Mouse (Mus musculus): ENCODE measurements around the gene Optn. TPM values are rescaled to one million over a fixed set of nuclear protein-coding genes. Genes with fewer than 3 reads are reported as not detected.

Gene Optn
- polyA plus RNA-seq, 1 experiment = 1.8 TPM

DNA sequence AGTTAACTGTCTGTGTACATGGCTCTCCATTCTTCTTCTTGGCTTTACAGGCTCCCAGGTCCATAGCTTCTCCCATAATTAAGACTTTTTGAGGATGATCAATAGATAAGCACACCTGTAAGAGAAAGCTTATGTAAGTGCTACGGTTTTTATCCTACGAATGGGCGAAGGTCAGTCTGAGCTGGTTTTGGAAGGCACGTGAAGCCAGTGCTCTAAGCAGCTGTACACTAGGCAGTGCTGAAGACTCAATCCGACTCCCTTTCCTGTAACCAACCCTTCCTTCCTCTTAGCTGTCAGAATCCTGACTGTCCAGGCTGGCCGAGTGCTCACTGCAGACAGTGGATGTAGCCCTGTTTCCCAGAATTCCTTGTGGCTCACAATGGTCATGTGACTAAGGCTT, 62.6 kb downstream of the Optn start:
- H3K36me3 ChIP-seq (ENCODE audit: control insufficient read depth) = peaks cover 100% of the 10 kb centered on the region
- peaks cover 1% of the 10 kb centered on the region; the same call in 1 of the 2 replicates for H3K4me1 ChIP-seq (ENCODE audit: control insufficient read depth)
- H3K4me3 ChIP-seq (replicated peaks) = no peak overlapping the region
- no peak for TF ChIP-seq TAL1 (IDR thresholded peaks at IDR 0.05; ENCODE audit: low read length)
- TF ChIP-seq GATA1 (IDR thresholded peaks at IDR 0.05; ENCODE audit: low read length) = no peak
- no peaks in the 10 kb centered on the region for H3K9me3 ChIP-seq (ENCODE audit: control insufficient read depth, low read length)
- no peaks in the 10 kb centered on the region for H3K27me3 ChIP-seq (ENCODE audit: control insufficient read depth)

DNA sequence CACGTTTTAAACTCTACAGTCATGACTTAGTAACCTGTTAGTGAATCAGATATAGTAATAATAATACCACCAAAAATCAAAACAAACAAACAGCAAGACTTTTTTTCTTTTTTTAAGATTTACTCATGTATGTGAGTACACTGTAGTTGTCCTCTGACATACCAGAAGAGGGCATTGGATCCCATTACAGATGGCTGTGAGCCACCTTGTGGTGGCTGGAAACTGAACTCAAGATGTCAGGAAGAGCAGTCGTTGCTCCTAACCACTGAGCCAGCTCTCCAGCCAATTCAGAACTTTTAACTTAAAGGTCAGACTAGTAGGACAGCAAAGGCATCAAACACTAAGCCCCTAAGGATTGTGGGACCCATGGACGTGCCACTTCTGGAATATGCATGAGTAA, 64.9 kb downstream of the Optn start:
- no peaks in the 10 kb centered on the region for H3K9me3 ChIP-seq (ENCODE audit: control insufficient read depth, low read length)
- no peak overlapping the region for H3K4me3 ChIP-seq (replicated peaks)
- no peak for TF ChIP-seq GATA1 (IDR thresholded peaks at IDR 0.05; ENCODE audit: low read length)
- no peak for TF ChIP-seq TAL1 (IDR thresholded peaks at IDR 0.05; ENCODE audit: low read length)
- no peaks in the 10 kb centered on the region for H3K27me3 ChIP-seq (ENCODE audit: control insufficient read depth)
- no peaks in the 10 kb centered on the region for H3K4me1 ChIP-seq (ENCODE audit: control insufficient read depth)
- H3K36me3 ChIP-seq (ENCODE audit: control insufficient read depth) = peaks cover 100% of the 10 kb centered on the region

DNA sequence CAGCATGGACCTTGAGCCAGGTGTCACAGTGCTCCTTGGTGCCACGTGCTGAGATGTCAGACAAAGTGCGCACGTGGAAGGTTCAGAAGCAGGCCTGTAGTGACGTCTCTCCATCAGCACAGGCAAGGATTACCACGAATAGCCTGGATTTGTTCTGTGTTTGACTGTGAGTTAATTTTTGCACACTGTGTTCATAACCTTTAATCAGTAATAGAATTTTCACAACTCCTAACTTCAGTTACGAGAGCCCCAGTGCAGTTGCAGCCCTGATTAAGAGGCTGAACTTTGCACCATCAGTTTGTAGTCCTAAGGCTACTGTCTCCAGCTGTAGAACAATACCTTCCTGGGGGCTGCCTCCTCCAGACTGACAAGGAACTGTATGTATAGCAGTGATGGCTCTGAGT, 67.4 kb downstream of the Optn start:
- H3K36me3 ChIP-seq (ENCODE audit: control insufficient read depth) = peaks cover 99% of the 10 kb centered on the region
- H3K4me1 ChIP-seq (ENCODE audit: control insufficient read depth) = no peaks in the 10 kb centered on the region; the same call in 1 of the 2 replicates
- H3K4me3 ChIP-seq (replicated peaks) = no peak overlapping the region
- no peak for TF ChIP-seq TAL1 (IDR thresholded peaks at IDR 0.05; ENCODE audit: low read length)
- no peak for TF ChIP-seq GATA1 (IDR thresholded peaks at IDR 0.05; ENCODE audit: low read length)
- no peaks in the 10 kb centered on the region for H3K27me3 ChIP-seq (ENCODE audit: control insufficient read depth)
- no peaks in the 10 kb centered on the region for H3K9me3 ChIP-seq (ENCODE audit: control insufficient read depth, low read length)

DNA sequence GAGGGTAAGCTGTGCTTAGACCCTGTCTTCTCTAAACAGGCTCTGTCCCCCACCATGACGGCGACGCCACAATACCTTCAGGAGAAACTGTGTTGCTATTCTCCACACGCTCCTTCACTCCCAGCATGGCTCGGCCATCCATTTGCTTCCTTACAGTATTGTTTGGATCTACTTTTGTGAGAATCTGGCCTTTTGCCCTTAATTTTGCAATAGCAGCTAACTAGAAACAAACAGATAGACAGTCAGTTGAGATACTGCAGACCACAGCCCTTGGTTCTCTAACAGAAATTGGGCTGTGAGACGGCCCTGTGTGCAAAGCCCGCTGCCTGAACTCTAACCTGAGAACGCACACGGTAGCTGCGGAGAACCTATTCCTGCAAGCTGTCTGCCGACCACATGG, 68.2 kb downstream of the Optn start:
- no peak overlapping the region for H3K4me3 ChIP-seq (replicated peaks)
- H3K4me1 ChIP-seq (ENCODE audit: control insufficient read depth) = no peaks in the 10 kb centered on the region; the same call in 1 of the 2 replicates
- no peak for TF ChIP-seq TAL1 (IDR thresholded peaks at IDR 0.05; ENCODE audit: low read length)
- TF ChIP-seq GATA1 (IDR thresholded peaks at IDR 0.05; ENCODE audit: low read length) = no peak
- H3K36me3 ChIP-seq (ENCODE audit: control insufficient read depth) = peaks cover 99% of the 10 kb centered on the region
- H3K9me3 ChIP-seq (ENCODE audit: control insufficient read depth, low read length) = no peaks in the 10 kb centered on the region
- H3K27me3 ChIP-seq (ENCODE audit: control insufficient read depth) = no peaks in the 10 kb centered on the region

DNA sequence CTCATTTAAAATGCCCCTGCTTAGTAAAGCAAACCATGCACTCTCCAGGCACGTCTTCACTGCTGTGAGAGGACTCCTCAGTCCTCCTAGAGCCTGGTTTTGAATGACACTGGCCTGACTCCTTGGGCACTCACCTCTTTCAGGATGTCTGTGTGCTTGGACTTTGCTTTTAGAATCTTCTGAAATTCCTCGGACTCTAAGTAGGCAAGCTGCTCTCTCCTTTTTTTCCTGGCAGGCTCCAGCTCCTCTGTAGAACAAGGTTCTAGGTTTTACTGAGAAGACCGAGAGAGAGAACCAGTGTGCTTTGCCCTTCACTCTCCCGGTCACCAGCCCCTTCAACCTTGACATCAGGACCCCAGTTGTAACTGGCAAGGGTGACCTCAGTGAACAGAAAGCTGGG, 69.4 kb downstream of the Optn start:
- TF ChIP-seq GATA1 (IDR thresholded peaks at IDR 0.05; ENCODE audit: low read length) = no peak
- TF ChIP-seq TAL1 (IDR thresholded peaks at IDR 0.05; ENCODE audit: low read length) = no peak
- Histone ChIP-seq H3K36me3 (ENCODE audit: control insufficient read depth) (peaks cover 99% of the 10 kb centered on the region), H3K4me1 (ENCODE audit: control insufficient read depth) (no peaks in the 10 kb centered on the region; the same call in 1 of the 2 replicates), H3K27me3 (ENCODE audit: control insufficient read depth) (no peaks in the 10 kb centered on the region), H3K4me3 (replicated peaks) (no peak overlapping the region), H3K9me3 (ENCODE audit: control insufficient read depth, low read length) (no peaks in the 10 kb centered on the region)

DNA sequence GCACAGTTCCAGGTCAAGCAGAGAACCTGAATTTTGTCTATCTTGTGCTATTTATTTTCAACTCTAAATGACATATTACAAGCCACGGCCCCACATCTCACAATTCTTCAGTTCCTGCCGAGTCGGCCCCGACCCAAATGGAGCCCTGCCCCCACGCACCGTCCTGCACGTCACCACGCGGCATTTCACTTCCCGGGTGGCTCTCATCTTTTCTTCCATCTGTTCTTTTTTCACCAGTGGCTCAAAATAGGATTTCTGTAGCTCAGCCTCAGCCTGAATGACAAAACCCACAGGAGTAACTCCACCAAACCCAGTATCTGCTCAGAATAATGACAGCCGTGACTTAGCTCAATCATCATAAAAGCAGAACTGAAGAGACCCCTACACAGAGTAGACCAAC, 70.3 kb downstream of the Optn start:
- H3K4me1 ChIP-seq (ENCODE audit: control insufficient read depth) = no peaks in the 10 kb centered on the region; the same call in 1 of the 2 replicates
- no peaks in the 10 kb centered on the region for H3K9me3 ChIP-seq (ENCODE audit: control insufficient read depth, low read length)
- no peaks in the 10 kb centered on the region for H3K27me3 ChIP-seq (ENCODE audit: control insufficient read depth)
- H3K36me3 ChIP-seq (ENCODE audit: control insufficient read depth) = peaks cover 98% of the 10 kb centered on the region
- no peak overlapping the region for H3K4me3 ChIP-seq (replicated peaks)
- TF ChIP-seq GATA1 (IDR thresholded peaks at IDR 0.05; ENCODE audit: low read length) = no peak
- no peak for TF ChIP-seq TAL1 (IDR thresholded peaks at IDR 0.05; ENCODE audit: low read length)

DNA sequence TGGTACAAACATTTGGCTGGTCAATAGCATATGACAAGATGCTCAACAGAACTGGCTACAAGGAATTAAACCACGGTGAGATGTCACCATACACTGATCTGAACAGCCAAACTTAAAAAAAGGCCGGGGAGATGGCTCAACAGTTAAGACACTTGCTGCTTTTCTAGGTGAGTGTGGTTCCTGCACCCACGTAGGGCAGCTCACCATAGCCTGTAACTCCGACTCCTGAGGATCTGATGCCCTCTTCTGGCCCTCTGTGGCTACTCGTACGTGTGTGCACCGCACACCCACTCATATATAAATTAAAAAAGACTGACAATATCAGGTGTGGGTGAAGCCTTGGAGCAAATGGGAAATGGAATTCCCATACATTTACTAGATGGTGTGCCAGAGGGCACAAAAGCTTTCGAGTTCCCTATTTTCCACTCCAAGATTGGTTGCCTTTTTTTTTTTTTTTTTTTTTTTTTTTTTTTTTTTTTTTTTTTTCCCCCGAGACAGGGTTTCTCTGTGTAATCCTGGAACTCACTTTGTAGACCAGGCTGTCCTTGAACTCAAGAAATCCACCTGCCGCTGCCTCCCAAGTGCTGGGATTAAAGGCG, 74.9 kb downstream of the Optn start:
- Histone ChIP-seq H3K27me3 (ENCODE audit: control insufficient read depth) (no peaks in the 10 kb centered on the region), H3K36me3 (ENCODE audit: control insufficient read depth) (peaks cover 57% of the 10 kb centered on the region), H3K4me3 (replicated peaks) (no peak overlapping the region), H3K4me1 (ENCODE audit: control insufficient read depth) (no peaks in the 10 kb centered on the region; the same call in 1 of the 2 replicates), H3K9me3 (ENCODE audit: control insufficient read depth, low read length) (no peaks in the 10 kb centered on the region)
- TF ChIP-seq GATA1 (IDR thresholded peaks at IDR 0.05; ENCODE audit: low read length) (no peak), TAL1 (IDR thresholded peaks at IDR 0.05; ENCODE audit: low read length) (no peak)

DNA sequence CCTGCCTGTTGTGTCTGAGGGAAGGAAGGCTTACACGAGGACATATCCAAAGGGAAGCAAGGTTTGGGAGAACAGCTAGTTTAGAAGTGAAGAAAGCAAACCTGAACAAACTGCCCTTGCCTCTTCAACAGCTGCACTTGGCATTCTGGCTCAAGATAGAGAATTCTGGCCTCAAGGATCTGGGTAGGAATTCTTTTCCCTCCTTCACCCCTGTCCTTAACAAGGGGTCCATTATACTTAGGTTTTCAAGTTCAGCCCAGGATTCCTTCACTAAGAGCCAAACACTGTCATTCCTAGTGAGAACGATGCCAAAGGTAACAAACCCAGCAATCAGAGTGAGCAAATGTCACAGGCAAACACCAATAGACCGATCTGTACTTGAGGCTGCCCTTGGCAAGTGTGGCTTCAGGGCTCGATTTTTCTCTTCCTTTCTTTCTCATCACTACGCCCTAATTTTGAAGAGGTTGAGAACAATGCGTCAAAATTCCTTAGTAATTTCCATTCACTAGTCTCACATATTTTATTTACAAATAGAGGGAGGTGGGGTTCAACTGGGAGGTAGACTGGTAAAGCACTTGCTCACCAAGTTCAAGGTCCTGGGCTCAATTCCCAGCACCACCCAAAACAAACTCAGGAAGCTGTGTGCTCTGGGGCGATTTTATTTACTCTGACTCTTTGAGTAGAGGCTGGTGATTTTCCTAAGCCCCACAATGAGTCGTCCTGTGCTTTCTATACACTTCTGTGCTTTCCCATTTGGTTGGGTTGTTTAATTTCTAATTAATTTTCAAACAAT, 76.3 kb downstream of the Optn start:
- Histone ChIP-seq H3K4me1 (ENCODE audit: control insufficient read depth) (no peaks in the 10 kb centered on the region; the same call in 1 of the 2 replicates), H3K9me3 (ENCODE audit: control insufficient read depth, low read length) (no peaks in the 10 kb centered on the region), H3K36me3 (ENCODE audit: control insufficient read depth) (peaks cover 43% of the 10 kb centered on the region), H3K27me3 (ENCODE audit: control insufficient read depth) (no peaks in the 10 kb centered on the region), H3K4me3 (replicated peaks) (no peak overlapping the region)
- TF ChIP-seq TAL1 (IDR thresholded peaks at IDR 0.05; ENCODE audit: low read length) = no peak

DNA sequence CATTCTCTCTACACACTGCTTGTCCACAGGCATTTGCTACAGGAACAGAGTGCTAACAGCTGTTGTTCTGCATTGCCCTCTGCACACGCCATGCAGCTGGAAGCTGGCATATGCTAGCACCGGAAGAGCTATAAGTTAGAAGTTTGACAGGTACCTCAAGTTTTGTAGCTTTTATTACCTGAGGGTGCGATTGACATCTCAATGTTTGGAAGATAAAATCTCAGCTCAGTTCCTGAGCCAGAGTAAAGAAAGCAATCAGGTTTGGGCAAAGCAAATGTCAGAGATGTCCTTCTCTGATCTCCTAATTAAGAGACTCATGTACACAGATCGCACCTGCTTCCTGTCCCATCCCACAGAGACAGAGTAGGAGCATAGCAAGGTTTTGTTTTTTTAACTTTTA, 77.1 kb downstream of the Optn start:
- no peak for TF ChIP-seq GATA1 (IDR thresholded peaks at IDR 0.05; ENCODE audit: low read length)
- TF ChIP-seq TAL1 (IDR thresholded peaks at IDR 0.05; ENCODE audit: low read length) = no peak
- H3K27me3 ChIP-seq (ENCODE audit: control insufficient read depth) = no peaks in the 10 kb centered on the region
- H3K4me3 ChIP-seq (replicated peaks) = no peak overlapping the region
- peaks cover 35% of the 10 kb centered on the region for H3K36me3 ChIP-seq (ENCODE audit: control insufficient read depth)
- no peaks in the 10 kb centered on the region for H3K4me1 ChIP-seq (ENCODE audit: control insufficient read depth)
- H3K9me3 ChIP-seq (ENCODE audit: control insufficient read depth, low read length) = no peaks in the 10 kb centered on the region

All from erythroblast, embryonic 14.5 days (primary cell).